Mouse (Mus musculus): ENCODE measurements around the gene Sprr2a2.
"Not testable (repeated sequence)": the region's sequence is repeated elsewhere in the genome, so short reads cannot be mapped to it uniquely, and the experiment has no call there.

The Sprr2a2 gene

GRCm38 (mm10) chr3:92215569-92215968, at the start of gene Sprr2a2, which contains the start of gene Sprr2a1:
Gene Sprr2a2, plus strand, starts transcription at chr3:92215920.
Gene Sprr2a1, plus strand, starts transcription at chr3:92215799.
- not testable (repeated sequence) for DNase-seq (ENCODE audit: extremely low read depth, low read depth)

DNA sequence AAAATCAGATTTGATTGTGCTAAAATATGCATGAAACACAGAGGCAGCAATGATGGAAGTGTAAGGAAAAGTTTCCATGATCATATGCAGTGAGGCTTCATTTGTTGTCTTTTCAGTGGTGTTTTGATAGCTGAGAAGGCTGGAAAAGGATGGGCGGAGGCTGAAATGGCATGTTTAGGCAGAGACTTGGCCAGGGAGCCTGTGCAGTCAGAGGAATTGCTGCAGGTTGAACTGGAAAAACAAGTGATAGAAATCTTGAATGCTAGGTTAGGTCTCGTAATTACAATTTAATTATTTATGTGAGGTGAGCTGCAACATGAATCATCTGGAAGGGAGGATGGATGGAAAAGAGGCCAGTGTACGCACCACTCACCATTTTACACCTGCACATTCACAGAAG, 45.9 kb upstream of the Sprr2a2 start:
- DNase-seq (ENCODE audit: extremely low read depth, low read depth) = no peak

DNA sequence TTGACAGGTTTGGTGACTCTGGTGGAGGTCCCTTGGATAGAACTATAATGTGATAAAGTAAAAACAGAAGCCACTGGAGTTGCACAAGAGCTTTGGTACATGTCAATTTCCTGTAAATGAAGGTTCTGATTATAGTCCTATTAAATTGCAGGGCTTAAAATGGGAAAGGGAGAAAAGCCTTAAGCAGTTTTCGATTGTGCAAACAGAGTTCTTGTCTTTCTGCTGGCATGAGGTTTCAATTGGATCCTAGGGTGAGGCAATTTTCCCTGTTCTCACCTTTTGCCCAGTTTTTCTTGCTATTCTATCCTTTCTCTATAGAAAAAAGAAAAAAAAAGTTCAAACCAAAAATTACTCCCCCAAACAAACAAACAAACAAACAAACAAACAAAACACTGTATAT, 38.8 kb upstream of the Sprr2a2 start:
- no peak for DNase-seq (ENCODE audit: extremely low read depth, low read depth)

- no peak for DNase-seq (ENCODE audit: extremely low read depth, low read depth)
Measured at GRCm38 (mm10) chr3:92195512-92196200, 20.1 kb upstream of the Sprr2a2 start.

GRCm38 (mm10) chr3:92211133-92211925, 4.4 kb upstream of the Sprr2a2 start:
- not testable (repeated sequence) for DNase-seq (ENCODE audit: extremely low read depth, low read depth)

- not testable (repeated sequence) for DNase-seq (ENCODE audit: extremely low read depth, low read depth)
Measured at GRCm38 (mm10) chr3:92212059-92212458, 3.7 kb upstream of the Sprr2a2 start.

DNA sequence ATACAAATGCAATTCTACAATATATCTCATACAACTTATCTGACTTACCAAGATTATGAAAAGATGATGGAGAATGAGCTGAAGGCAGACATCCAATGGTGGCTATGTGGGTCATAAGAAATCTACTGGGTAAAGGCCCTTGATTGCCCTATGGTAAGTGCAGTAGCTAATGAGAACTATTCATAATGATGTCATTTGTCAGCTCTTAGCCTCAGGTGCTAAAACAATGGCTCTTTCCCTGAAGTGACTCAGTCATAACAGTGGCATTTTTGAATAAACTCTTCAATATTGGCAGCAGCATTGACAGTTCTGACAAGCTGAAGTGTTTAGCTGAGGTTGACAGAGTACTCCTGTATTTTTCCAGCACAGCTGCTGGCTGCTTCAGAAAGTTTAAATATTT, 2.1 kb upstream of the Sprr2a2 start:
- DNase-seq (ENCODE audit: extremely low read depth, low read depth) = not testable (repeated sequence)

DNA sequence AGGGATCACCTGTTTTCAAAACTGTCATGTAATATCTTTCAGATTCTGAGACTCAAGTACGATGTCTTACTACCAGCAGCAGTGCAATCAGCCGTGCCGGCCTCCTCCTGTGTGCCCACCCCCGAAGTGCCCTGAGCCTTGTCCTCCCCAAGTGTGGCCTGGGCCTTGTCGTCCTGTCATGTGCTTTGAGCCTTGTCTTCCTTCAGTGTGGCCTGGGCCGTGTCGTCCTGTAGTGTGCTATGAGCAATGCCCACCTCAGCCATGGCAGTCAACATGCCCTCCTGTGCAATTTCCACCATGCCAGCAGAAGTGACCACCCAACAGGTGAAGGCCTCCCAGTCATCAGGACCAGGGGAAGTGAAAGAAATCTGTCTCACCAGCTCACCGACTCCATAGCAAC, 3.3 kb downstream of the Sprr2a2 start:
- DNase-seq (ENCODE audit: extremely low read depth, low read depth) = not testable (repeated sequence)

DNA sequence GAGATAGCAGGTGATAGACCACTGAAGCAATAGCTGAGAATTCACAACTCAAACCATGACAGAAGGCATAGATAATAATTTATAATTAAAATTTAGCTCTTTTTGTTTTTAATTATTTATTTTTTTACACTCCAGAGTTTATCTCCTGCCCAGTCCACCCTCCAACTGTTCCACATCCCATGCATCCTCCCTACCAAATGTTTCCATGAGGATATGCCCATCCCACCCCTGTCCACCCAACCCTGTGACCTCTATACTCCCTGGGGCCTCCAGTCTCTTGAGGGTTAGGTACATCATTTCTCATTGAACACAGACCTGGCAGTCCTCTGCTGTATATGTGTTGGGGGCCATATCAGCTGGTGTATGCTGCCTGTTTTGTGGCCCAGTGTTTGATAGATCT, 8.0 kb downstream of the Sprr2a2 start:
- not testable (repeated sequence) for DNase-seq (ENCODE audit: extremely low read depth, low read depth)

DNA sequence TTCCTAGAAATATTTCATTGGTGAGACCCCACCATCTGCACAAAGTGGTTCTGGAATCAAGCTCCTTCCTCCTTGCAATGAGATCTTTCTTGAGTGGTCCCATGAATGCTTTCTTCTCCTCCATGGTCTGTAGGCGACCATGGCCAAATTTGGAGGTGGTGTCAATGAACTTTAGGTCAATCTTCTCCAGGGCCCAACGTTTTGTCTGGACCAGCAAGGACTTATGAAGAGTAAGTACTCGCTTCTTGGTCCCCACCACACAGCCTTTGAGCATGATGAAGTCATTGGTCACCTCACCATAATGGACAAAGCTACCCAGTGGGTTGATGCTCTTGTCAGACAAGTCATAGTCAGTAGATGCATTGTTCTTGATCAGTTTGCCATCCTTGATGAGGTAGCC, 11.7 kb downstream of the Sprr2a2 start:
- not testable (repeated sequence) for DNase-seq (ENCODE audit: extremely low read depth, low read depth)

GRCm38 (mm10) chr3:92236463-92237189, 20.9 kb downstream of the Sprr2a2 start:
- DNase-seq (ENCODE audit: extremely low read depth, low read depth) = not testable (repeated sequence)

GRCm38 (mm10) chr3:92238736-92239135, 23.0 kb downstream of the Sprr2a2 start:
- DNase-seq (ENCODE audit: extremely low read depth, low read depth) = not testable (repeated sequence)

DNA sequence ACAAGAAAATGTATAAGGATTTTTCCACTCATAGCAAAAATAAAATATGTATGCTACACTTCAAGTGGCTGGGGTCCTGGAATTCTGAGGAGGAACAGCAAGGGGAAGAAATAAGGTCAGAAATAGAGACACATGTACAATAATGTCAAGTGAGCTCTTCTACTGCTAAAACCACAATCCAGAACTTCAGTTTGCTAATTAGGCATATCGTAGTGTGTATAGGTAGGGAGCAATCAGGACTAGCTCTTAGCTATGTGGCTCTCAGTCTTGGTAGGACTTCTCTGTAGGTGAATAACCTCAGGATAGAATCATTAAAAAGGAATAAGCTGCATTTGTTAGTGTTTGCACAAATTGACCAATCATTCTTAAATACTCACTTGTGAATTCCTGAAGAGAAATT, 23.5 kb downstream of the Sprr2a2 start:
- DNase-seq (ENCODE audit: extremely low read depth, low read depth) = not testable (repeated sequence)

DNA sequence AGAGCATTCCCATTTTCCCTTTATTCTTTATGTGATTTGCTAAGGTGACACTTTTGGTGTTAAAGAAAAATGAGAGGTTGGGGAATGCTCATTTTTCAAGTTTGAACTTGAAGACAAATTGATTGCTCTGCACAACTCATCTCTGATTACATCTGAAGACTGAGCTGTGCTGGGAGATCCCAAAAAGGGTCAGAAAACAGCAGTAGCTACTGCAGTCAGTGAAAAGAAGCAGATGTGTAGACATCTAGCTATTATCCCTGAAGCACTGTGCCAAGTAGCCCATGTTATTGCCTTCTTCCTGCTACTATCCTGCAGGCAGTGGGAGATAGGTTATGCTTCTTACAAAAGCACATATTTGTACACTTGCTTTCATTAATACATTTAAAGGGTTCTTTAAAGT, 29.1 kb downstream of the Sprr2a2 start:
- not testable (repeated sequence) for DNase-seq (ENCODE audit: extremely low read depth, low read depth)

- DNase-seq (ENCODE audit: extremely low read depth, low read depth) = not testable (repeated sequence)
Measured at GRCm38 (mm10) chr3:92246245-92246644, 30.5 kb downstream of the Sprr2a2 start.

- DNase-seq (ENCODE audit: extremely low read depth, low read depth) = not testable (repeated sequence)
Measured at GRCm38 (mm10) chr3:92248494-92248893, 32.8 kb downstream of the Sprr2a2 start.

DNA sequence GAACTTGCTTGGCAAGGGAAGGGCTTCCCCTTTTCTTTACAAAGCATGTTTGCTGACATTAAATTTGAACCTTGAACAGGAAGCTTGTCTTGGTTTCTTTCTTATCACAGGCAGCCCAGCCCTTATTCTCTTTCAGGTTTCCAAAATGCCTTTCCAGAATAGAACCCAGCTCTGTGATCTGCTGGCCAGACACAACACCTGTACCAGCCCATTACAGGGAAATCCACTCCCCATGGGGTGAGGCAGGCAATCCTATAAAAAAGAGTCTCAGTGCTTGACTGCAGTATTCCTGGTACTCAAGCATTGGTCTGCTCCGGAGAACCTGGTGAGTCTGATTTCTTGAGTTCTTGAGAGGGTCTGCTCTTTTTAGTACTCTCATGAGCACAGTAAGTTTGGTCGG, 34.7 kb downstream of the Sprr2a2 start:
- not testable (repeated sequence) for DNase-seq (ENCODE audit: extremely low read depth, low read depth)

- not testable (repeated sequence) for DNase-seq (ENCODE audit: extremely low read depth, low read depth)
Measured at GRCm38 (mm10) chr3:92253860-92254259, 38.1 kb downstream of the Sprr2a2 start.

DNA sequence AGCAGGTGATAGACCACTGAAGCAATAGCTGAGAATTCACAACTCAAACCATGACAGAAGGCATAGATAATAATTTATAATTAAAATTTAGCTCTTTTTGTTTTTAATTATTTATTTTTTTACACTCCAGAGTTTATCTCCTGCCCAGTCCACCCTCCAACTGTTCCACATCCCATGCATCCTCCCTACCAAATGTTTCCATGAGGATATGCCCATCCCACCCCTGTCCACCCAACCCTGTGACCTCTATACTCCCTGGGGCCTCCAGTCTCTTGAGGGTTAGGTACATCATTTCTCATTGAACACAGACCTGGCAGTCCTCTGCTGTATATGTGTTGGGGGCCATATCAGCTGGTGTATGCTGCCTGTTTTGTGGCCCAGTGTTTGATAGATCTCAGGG, 42.8 kb downstream of the Sprr2a2 start:
- not testable (repeated sequence) for DNase-seq (ENCODE audit: extremely low read depth, low read depth)

GRCm38 (mm10) chr3:92263462-92263861, 47.7 kb downstream of the Sprr2a2 start:
- DNase-seq (ENCODE audit: extremely low read depth, low read depth) = not testable (repeated sequence)

GRCm38 (mm10) chr3:92271414-92271985, 55.8 kb downstream of the Sprr2a2 start:
- DNase-seq (ENCODE audit: extremely low read depth, low read depth) = not testable (repeated sequence)

Measured in MEL-GATA-1-ER (cell line).